Mouse (Mus musculus): ENCODE measurements around the gene Cyb561d1. TPM values are rescaled to one million over a fixed set of nuclear protein-coding genes. Genes with fewer than 3 reads are reported as not detected.
"Not testable (repeated sequence)": the region's sequence is repeated elsewhere in the genome, so short reads cannot be mapped to it uniquely, and the experiment has no call there.

Gene Cyb561d1
- polyA plus RNA-seq (2012; rRNA removed) (1.4 and 1.5 TPM in 2 replicates), polyA plus RNA-seq (2014; fragmentation: Nextera tagmentation; extraction: Ambion mirVana) (1.4 and 1.6 TPM in 2 replicates)

DNA sequence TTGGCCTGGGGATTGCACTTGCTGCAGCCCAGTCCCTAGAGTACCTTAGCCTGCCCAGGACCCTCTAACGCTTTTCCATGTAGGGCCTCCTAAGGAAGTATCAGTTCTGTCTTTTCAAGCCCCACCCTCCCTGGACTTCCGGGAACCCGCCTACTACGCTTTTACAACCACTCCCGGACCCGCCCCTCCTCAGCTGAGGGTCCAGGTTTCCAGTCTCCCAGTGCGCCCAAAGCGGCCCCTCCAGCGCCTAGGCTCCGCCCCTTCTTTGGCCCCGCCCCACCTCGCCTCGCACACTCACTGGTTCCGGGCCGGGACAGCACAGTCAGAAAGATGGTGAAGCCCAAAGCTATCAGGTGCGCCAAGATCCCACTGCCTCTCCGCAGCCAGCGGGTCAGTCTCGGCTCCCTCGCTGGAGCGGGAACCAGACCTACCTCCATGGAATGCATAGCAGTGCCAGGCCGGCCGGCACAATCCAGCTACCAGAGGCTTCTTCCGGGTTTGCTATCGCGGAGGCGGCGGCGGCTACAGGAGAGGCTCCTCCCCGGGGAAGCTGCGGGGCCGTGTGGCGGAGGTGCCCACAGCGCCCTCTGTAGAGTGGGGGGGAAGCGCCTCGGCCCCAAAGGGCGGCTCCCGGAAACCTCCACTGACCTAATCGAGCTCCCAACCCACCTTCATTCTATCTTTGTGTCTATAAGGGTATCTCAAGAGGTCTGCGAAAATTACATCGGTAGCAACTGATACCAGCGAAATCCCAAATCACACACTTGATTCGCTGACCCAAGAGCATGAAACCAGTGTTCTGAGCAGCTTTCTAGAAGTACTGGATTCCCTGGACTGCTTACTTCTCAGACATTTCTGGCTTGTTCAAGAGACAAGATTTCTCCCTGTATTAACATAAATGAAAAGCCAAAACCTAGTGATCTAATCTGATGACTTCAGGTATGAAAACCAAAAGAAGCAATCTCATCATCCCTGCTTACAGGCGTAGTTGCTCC lies at the start of gene Cyb561d1:
Gene Cyb561d1, minus strand, starts transcription at position 884 of the 995 bp plus-strand sequence.
- 2% methylated on average over 44 of the region's 44 CpGs for WGBS (ENCODE audit: insufficient replicate concordance)
- TF ChIP-seq EP300 (IDR thresholded peaks at IDR 0.05; ENCODE audit: low read depth) (no peak), CTCF (IDR thresholded peaks at IDR 0.05; ENCODE audit: low read depth) (peak; percentile 88)

GRCm38 (mm10) chr3:108246857-108247256 lies 45.8 kb upstream of the Cyb561d1 start:
- Histone ChIP-seq H3K4me1 (replicated peaks; ENCODE audit: control insufficient read depth in 2 of 2, insufficient read depth in 2 of 2, low read length in 1 of 2) (no peaks in the 10 kb centered on the region), H3K9ac (replicated peaks) (no peak overlapping the region), H3K36me3 (replicated peaks; ENCODE audit: control insufficient read depth, insufficient read depth, low read depth) (no peaks in the 10 kb centered on the region), H3K27ac (no peak overlapping the region), H3K27me3 (ENCODE audit: control insufficient read depth, insufficient read depth, low read length) (no peaks in the 10 kb centered on the region), H3K9me3 (ENCODE audit: control insufficient read depth, low read length) (no peaks in the 10 kb centered on the region), H3K4me3 (ENCODE audit: insufficient read depth in 1 of 2, low read depth in 2 of 2, low read length in 2 of 2) (no peak overlapping the region), H3K4me2 (ENCODE audit: low read depth) (no peak overlapping the region)
- no peak for TF ChIP-seq EP300 (IDR thresholded peaks at IDR 0.05; ENCODE audit: low read depth)
- TF ChIP-seq CTCF (IDR thresholded peaks at IDR 0.05; ENCODE audit: low read depth), result no peak
- DNase-seq (ENCODE audit: low read depth in 3 of 3, low spot score in 3 of 3) (no peak), ATAC-seq (ENCODE audit: insufficient read depth) (no peak)
- WGBS (ENCODE audit: insufficient replicate concordance), result 50% methylated on average over 2 of the region's 2 CpGs

More for the DNA sequence above, at the start of gene Cyb561d1:
- no peaks in the 10 kb centered on the region for H3K9me3 ChIP-seq (ENCODE audit: control insufficient read depth, low read length)
- ATAC-seq (ENCODE audit: insufficient read depth), result peak; percentile 95
- peak within 1 kb of the TSS; percentile 76 for H3K4me2 ChIP-seq (ENCODE audit: low read depth)
- H3K36me3 ChIP-seq (replicated peaks; ENCODE audit: control insufficient read depth, insufficient read depth, low read depth), result no peaks in the 10 kb centered on the region
- peak within 1 kb of the TSS; percentile 77 for H3K9ac ChIP-seq (replicated peaks)
- peak within 1 kb of the TSS; percentile 72 to 85 for H3K4me3 ChIP-seq (ENCODE audit: insufficient read depth in 1 of 2, low read depth in 2 of 2, low read length in 2 of 2)
- H3K27me3 ChIP-seq (ENCODE audit: control insufficient read depth, insufficient read depth, low read length), result no peaks in the 10 kb centered on the region
- peak; percentile 85 to 90 (median 85) for DNase-seq (ENCODE audit: low read depth in 3 of 3, low spot score in 3 of 3)
- peaks cover 11 to 15% of the 10 kb centered on the region in 2 experiments for H3K4me1 ChIP-seq (replicated peaks; ENCODE audit: control insufficient read depth in 2 of 2, insufficient read depth in 2 of 2, low read length in 1 of 2)
- H3K27ac ChIP-seq, result peak within 1 kb of the TSS; percentile 85

DNA sequence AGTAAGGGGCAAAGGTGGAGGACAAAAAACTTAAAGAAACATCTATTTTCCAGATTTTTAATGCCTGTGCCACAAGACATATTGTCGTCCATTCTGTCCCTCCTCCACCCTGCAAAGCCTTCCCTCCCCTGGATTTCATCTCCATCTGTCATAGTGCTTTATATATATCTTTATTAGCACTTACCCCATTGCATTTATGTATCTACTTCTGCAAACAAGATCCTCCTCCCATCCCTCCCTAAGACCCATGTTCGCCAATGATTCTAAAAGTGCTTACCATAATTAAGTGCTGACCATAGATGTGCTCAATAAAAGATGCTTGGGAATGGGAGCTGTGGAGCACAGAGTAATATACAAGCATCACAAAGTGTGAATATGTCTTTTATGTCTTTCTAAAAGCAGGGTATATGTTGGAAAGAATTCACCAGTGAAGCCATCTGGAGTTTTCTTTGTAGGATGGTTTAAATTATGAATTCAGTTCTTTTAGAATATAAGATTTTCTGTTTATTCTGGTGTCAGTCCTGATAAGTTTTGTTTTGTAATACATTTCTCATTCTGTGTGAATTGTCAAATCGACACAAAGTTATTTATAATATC lies 40.3 kb upstream of the Cyb561d1 start:
- H3K4me1 ChIP-seq (replicated peaks; ENCODE audit: control insufficient read depth in 2 of 2, insufficient read depth in 2 of 2, low read length in 1 of 2), result no peaks in the 10 kb centered on the region
- H3K4me3 ChIP-seq (ENCODE audit: insufficient read depth in 1 of 2, low read depth in 2 of 2, low read length in 2 of 2), result no peak overlapping the region
- no peak overlapping the region for H3K4me2 ChIP-seq (ENCODE audit: low read depth)
- no peak overlapping the region for H3K27ac ChIP-seq
- H3K9ac ChIP-seq (replicated peaks), result no peak overlapping the region
- H3K36me3 ChIP-seq (replicated peaks; ENCODE audit: control insufficient read depth, insufficient read depth, low read depth), result no peaks in the 10 kb centered on the region
- no peaks in the 10 kb centered on the region for H3K9me3 ChIP-seq (ENCODE audit: control insufficient read depth, low read length)
- ATAC-seq (ENCODE audit: insufficient read depth) (no peak), DNase-seq (ENCODE audit: low read depth in 3 of 3, low spot score in 3 of 3) (no peak)
- WGBS (ENCODE audit: insufficient replicate concordance), result 63% methylated on average over 3 of the region's 3 CpGs
- no peaks in the 10 kb centered on the region; the same call in 1 of the 2 replicates for H3K27me3 ChIP-seq (ENCODE audit: control insufficient read depth, insufficient read depth, low read length)
- TF ChIP-seq EP300 (IDR thresholded peaks at IDR 0.05; ENCODE audit: low read depth) (no peak), CTCF (IDR thresholded peaks at IDR 0.05; ENCODE audit: low read depth) (no peak)

GRCm38 (mm10) chr3:108237474-108238102 lies 36.6 kb upstream of the Cyb561d1 start:
- not testable (repeated sequence) for H3K4me2 ChIP-seq (ENCODE audit: low read depth); ATAC-seq (ENCODE audit: insufficient read depth); H3K27ac ChIP-seq; H3K36me3 ChIP-seq (replicated peaks; ENCODE audit: control insufficient read depth, insufficient read depth, low read depth); DNase-seq (ENCODE audit: low read depth in 3 of 3, low spot score in 3 of 3); H3K27me3 ChIP-seq (ENCODE audit: control insufficient read depth, insufficient read depth, low read length); H3K9ac ChIP-seq (replicated peaks); H3K9me3 ChIP-seq (ENCODE audit: control insufficient read depth, low read length); H3K4me1 ChIP-seq (replicated peaks; ENCODE audit: control insufficient read depth in 2 of 2, insufficient read depth in 2 of 2, low read length in 1 of 2); H3K4me3 ChIP-seq (ENCODE audit: insufficient read depth in 1 of 2, low read depth in 2 of 2, low read length in 2 of 2)
- TF ChIP-seq CTCF (IDR thresholded peaks at IDR 0.05; ENCODE audit: low read depth), result peak; percentile 47
- WGBS (ENCODE audit: insufficient replicate concordance), result 70% methylated on average over 4 of the region's 4 CpGs

Measured in liver, embryonic 14.5 days (tissue).